Mouse (Mus musculus) cerebellum, adult 9-10 months (tissue): ENCODE measurements around the gene D630045J12Rik.

Experiments used
- DNase-seq: peaks from one replicate; pipeline ENCODE4 v3.0.0; 2022

The D630045J12Rik gene

DNA sequence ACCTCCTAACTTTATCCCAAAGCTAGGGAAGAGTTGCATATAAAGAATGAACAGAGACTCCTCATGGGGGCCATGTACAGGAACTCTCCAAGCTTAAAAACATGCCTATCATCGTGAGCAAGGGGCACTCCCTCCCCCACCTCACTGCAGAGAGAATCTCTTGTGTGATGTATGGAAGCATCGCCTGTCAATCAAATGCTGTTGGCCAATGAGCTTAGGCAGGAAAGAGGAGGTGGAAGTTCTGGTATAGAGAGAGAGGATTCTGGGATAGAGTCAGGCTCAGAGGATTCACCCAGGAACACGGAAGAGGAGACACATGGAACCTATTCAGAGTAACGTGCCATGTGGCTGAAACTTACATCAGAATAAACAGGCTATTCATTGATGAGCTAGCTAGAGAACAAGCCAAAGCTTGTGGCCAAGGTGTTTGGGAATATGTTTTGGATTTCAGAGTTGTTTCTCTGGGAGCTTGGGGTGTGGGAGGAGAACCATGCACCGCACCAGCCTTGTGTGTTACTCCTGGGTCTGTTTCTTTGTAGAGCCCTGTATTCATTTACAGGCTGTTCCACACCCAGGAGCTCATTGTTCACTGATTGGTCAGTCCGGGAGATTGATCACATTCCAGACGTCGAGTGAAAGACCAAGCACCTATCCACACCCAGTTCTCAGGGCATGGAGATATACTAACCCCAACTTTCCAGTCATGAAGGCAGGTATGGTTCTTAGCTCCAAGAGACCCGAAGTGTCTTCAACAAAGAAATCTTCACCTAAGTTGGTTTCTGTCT lies 166.4 kb downstream of the D630045J12Rik start:
- no peak for DNase-seq

DNA sequence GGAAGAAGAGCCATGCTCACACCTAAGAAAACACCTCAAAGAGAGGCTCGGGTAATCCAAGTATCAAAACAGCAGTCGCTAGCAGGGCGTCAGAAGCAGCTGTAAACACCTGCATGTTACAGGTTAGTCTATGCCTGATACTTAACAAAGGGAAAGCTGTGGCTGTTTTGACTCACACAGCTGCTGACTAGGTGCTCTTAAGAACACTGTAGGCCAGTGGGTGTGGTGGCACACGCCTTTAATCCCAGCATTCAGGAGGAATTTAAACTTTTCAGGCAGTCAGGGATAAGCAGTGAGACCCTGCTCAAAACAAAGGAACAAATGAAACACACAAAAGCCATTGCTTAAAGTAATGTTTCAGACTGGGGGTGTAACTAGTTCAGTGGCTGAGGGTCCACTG lies 170.6 kb downstream of the D630045J12Rik start:
- no peak for DNase-seq

DNA sequence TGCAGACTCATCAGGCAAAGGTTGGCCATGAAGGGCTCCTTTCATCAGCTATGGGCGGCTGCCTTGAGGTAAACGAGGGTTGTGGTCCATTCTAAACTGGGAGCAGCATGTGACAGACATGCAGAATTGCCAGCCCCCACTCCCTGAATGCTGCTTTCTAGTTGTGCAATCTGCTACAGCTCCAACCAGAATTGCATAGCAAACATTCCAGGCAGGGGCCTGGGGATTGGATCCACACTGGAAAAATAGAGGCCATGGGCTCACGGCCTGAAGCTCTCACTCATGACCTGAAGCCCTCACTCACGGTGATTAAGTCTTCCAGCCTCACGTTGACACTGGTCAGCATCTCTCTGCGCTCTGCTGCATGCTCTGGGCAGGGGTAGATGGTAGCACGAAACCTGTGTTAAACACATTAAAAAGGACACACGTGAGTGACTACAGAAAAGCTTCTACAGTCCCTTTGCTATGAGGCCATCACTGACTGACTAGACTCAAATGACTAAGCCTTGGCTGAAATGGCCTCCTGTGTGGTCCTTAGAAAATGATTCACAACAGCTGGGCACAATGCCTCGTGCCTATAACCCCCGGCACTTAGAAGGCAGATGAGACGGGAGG lies 172.0 kb downstream of the D630045J12Rik start:
- DNase-seq = no peak

DNA sequence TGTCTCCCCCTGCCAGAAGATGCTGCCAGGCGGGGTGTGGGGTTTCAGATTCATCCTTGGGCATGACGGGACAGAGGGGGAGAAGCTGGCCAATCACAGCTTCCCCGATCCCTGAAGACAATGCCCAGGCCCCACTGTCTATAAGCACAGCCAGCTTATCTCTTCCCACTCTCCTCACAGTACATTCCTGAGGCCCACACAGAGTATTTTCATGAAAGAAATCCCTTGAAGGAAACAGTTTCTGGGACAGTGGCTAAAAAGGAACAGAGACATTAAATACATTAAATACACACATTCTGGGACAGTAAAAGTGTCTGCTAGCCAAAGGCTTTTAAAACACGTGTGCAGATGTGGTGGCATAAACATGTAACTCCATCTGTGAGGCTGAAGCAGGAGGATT lies 173.4 kb downstream of the D630045J12Rik start:
- DNase-seq = no peak

DNA sequence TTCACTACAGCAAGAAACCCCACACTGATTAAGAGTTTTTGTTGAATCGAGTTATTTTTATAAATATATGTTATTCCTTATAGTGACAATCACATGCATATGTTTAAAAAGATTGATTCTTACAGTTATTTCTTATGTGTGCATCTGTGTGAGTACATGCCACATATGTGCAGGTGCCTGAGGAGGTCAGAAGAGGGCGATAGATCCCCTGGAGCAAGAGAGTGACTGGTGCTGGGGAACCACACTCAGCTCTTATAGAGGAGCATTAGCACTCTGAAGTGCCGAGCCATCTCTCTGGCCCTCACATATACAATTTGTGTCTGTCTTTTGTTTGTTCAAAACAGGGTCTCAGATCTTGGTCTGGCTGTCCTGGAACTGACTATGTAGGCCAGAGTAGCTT lies 180.2 kb downstream of the D630045J12Rik start:
- no peak for DNase-seq
